Mouse (Mus musculus): ENCODE measurements at regions not wholly inside any gene's neighbourhood (a gene's known extent, or its start where the extent isn't known, plus 50 kb on each side); places are given as distances from the start of the nearest gene placed in this dataset.

DNA sequence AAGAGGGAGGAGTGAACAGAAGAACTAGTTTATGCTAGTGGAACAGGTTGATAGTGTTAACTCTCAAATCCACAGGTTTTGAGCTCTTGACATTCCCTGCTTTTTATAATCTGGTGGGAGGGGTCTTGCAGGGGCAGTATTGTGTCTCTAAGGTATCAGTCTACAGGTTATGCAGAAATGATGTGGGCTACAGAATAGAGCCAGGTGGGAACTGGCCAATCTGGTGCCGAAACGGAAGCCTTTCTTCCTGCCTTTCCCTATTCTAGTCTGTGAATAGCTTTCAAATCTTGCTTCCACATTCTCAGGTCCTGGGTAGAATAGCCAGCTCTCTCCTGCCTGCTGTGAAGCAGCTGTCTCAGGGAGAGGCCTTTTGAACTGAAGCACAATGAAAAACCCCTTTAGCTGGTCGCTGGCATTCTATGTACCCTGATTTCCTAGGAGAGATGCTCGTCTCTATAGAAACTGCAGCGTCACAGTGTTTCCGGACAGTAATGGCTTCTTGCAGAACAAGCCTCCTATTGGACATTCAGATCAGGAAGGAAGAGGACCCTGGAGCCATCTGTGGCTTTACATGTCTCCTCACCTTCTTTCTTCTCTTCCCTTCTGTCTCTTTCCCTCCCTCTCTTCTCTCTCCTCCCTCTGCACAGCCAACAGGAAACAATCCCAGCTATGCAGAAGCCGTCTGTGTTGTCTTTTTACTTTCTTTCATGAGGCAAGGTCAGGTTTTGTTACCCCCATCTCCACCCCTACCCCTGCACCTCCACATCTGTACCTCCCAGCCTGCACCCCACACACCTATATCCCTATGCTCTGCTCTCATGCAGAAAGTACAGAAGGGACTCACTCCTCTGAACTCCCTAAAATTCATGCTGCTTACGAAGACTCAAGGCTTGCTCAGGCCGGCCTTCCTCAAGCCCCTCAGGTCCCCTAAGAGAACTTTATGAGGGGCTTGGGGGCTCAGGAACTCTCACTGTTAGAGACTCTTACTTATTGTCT is 93.1 kb upstream of the Map1b start:
- TF ChIP-seq TAL1 (IDR thresholded peaks at IDR 0.05; ENCODE audit: low read length) (no peak), GATA1 (IDR thresholded peaks at IDR 0.05; ENCODE audit: low read length) (no peak)
